Comparison of ENCODE assay signal across 8 mouse cellular contexts in the genomic region with DNA sequence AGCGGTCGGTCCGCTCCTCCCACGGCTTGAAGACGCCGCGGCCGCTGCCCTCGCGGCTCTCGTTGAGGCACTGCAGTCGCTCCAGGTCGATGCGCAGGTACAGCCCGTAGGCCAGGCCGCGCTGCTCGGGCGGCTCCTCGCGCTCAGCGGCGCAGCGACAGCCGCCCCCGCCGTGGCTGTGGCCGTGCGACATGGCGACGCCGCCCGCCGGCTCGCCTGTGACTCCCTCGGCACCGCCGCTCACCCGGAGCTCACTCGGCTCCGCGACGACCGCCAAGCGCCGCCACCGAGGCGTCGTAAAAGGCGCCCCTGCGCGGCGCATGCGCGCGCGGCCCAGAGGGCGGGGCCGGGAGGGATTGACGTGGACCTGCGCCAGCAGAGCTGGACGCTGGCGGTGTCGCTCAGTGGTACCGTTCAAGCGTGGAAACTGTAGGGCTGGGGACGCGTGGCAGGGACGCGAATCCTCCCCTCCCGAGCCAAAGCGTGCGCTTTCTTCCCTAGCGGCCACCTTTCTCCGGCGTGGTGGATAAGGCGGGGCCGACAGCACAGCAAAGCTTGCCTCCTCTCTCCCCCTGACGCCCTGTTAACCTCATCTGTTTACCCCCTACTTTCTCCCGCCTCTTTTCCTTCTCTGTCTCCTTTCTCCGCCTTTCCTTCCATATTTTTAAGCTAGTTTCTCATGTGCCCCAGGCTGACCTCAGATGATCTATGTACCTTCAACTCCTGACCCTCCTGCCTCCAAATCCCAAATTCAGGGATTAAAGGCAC. TPM values are rescaled to one million over a fixed set of nuclear protein-coding genes. Genes with fewer than 3 reads are reported as not detected.
DNase-seq lines count a peak whose midpoint lies in the region; ATAC-seq and TF ChIP-seq lines count a peak whose summit lies in the region.

A gene (minus strand): TSS at position 322 of the 768 bp plus-strand sequence.

- peaks cover 30% of the 10 kb centered on the region for H3K4me1 ChIP-seq in forebrain, embryonic 10.5 days
- peaks cover 12% of the 10 kb centered on the region for H3K4me1 ChIP-seq in heart, embryonic 15.5 days (replicated peaks)
- H3K4me1 ChIP-seq in liver, embryonic 14.5 days (replicated peaks; ENCODE audit: control insufficient read depth in 2 of 2, insufficient read depth in 2 of 2, low read length in 1 of 2) = peaks cover 24 to 26% of the 10 kb centered on the region in 2 experiments
- peaks cover 7% of the 10 kb centered on the region; the same call in 1 of the 2 replicates for H3K4me1 ChIP-seq in neural tube, embryonic 11.5 days (ENCODE audit: control insufficient read depth, insufficient read depth, low read length)
- no peaks in the 10 kb centered on the region for H3K4me1 ChIP-seq in stomach, postnatal 0 days (replicated peaks; ENCODE audit: control insufficient read depth, insufficient read depth)

- under 1% methylated on average over 80 of the region's 81 CpGs for WGBS in forebrain, embryonic 10.5 days
- WGBS in heart, embryonic 15.5 days = under 1% methylated on average over 81 of the region's 81 CpGs
- under 1% methylated on average over 77 of the region's 81 CpGs for WGBS in liver, embryonic 14.5 days (ENCODE audit: insufficient replicate concordance)
- 0% methylated on average over 81 of the region's 81 CpGs for WGBS in neural tube, embryonic 11.5 days
- WGBS in stomach, postnatal 0 days = under 1% methylated on average over 79 of the region's 81 CpGs

- H3K9me3 ChIP-seq in forebrain, embryonic 10.5 days = no peaks in the 10 kb centered on the region
- no peaks in the 10 kb centered on the region for H3K9me3 ChIP-seq in heart, embryonic 15.5 days (replicated peaks)
- H3K9me3 ChIP-seq in liver, embryonic 14.5 days (ENCODE audit: control insufficient read depth, low read length) = no peaks in the 10 kb centered on the region
- no peaks in the 10 kb centered on the region for H3K9me3 ChIP-seq in neural tube, embryonic 11.5 days (ENCODE audit: control insufficient read depth, low read length)
- H3K9me3 ChIP-seq in stomach, postnatal 0 days (ENCODE audit: control insufficient read depth, low read length) = no peaks in the 10 kb centered on the region

- H3K27me3 ChIP-seq in forebrain, embryonic 10.5 days (ENCODE audit: poor library complexity, severe bottlenecking) = no peaks in the 10 kb centered on the region
- H3K27me3 ChIP-seq in heart, embryonic 15.5 days = no peaks in the 10 kb centered on the region
- H3K27me3 ChIP-seq in liver, embryonic 14.5 days (ENCODE audit: control insufficient read depth, insufficient read depth, low read length) = no peaks in the 10 kb centered on the region
- H3K27me3 ChIP-seq in neural tube, embryonic 11.5 days (ENCODE audit: control insufficient read depth, insufficient read depth, low read length) = no peaks in the 10 kb centered on the region
- H3K27me3 ChIP-seq in stomach, postnatal 0 days (ENCODE audit: control insufficient read depth, insufficient read depth, low read length) = no peaks in the 10 kb centered on the region

- peak within 1 kb of the TSS; percentile 87 for H3K4me2 ChIP-seq in heart, embryonic 15.5 days
- peak within 1 kb of the TSS; percentile 91 for H3K4me2 ChIP-seq in liver, embryonic 14.5 days (ENCODE audit: low read depth)
- peak within 1 kb of the TSS; percentile 78 for H3K4me2 ChIP-seq in neural tube, embryonic 11.5 days (ENCODE audit: low read depth)
- peak within 1 kb of the TSS; percentile 97 for H3K4me2 ChIP-seq in stomach, postnatal 0 days (replicated peaks; ENCODE audit: low read depth)

- peak within 1 kb of the TSS; percentile 94 for H3K27ac ChIP-seq in forebrain, embryonic 10.5 days
- H3K27ac ChIP-seq in heart, embryonic 15.5 days = peak within 1 kb of the TSS; percentile 87
- peak within 1 kb of the TSS; percentile 90 for H3K27ac ChIP-seq in liver, embryonic 14.5 days
- H3K27ac ChIP-seq in neural tube, embryonic 11.5 days (ENCODE audit: low read depth, low read length) = peak within 1 kb of the TSS; percentile 64
- H3K27ac ChIP-seq in stomach, postnatal 0 days (replicated peaks) = peak within 1 kb of the TSS; percentile 90

- peak within 1 kb of the TSS; percentile 99 for H3K4me3 ChIP-seq in forebrain, embryonic 10.5 days
- peak within 1 kb of the TSS; percentile 80 for H3K4me3 ChIP-seq in heart, embryonic 15.5 days
- peak within 1 kb of the TSS; percentile 89 to 99 for H3K4me3 ChIP-seq in liver, embryonic 14.5 days (ENCODE audit: insufficient read depth in 1 of 2, low read depth in 2 of 2, low read length in 2 of 2)
- H3K4me3 ChIP-seq in neural tube, embryonic 11.5 days (ENCODE audit: low read depth, low read length) = peak within 1 kb of the TSS; percentile 62
- peak within 1 kb of the TSS; percentile 98 for H3K4me3 ChIP-seq in stomach, postnatal 0 days (ENCODE audit: low read depth, low read length)

- no peak for TF ChIP-seq CTCF in liver, embryonic 14.5 days (IDR thresholded peaks at IDR 0.05; ENCODE audit: low read depth)
- TF ChIP-seq CTCF in stomach, postnatal 0 days (IDR thresholded peaks at IDR 0.05; ENCODE audit: low read depth) = peak; percentile 53

- H3K9ac ChIP-seq in heart, embryonic 15.5 days = peak within 1 kb of the TSS; percentile 92
- peak within 1 kb of the TSS; percentile 100 for H3K9ac ChIP-seq in liver, embryonic 14.5 days (replicated peaks)
- peak within 1 kb of the TSS; percentile 93 for H3K9ac ChIP-seq in neural tube, embryonic 11.5 days (ENCODE audit: low read length)
- H3K9ac ChIP-seq in stomach, postnatal 0 days (ENCODE audit: low read length) = peak within 1 kb of the TSS; percentile 95

- H3K36me3 ChIP-seq in forebrain, embryonic 10.5 days (replicated peaks) = peaks cover 34% of the 10 kb centered on the region
- H3K36me3 ChIP-seq in heart, embryonic 15.5 days = peaks cover 24% of the 10 kb centered on the region; the same call in 1 of the 2 replicates
- peaks cover 26% of the 10 kb centered on the region for H3K36me3 ChIP-seq in liver, embryonic 14.5 days (replicated peaks; ENCODE audit: control insufficient read depth, insufficient read depth, low read depth)
- H3K36me3 ChIP-seq in neural tube, embryonic 11.5 days (ENCODE audit: control insufficient read depth, insufficient read depth, low read length) = no peaks in the 10 kb centered on the region; the same call in 1 of the 2 replicates
- H3K36me3 ChIP-seq in stomach, postnatal 0 days (ENCODE audit: control insufficient read depth, insufficient read depth, low read length) = 0 out of 2 replicates have a peak, but pooled peaks cover 4% of the 10 kb centered on the region

- peak; percentile 85 for ATAC-seq in CD4-positive, CD25-positive, alpha-beta regulatory T cell, adult 4 months
- ATAC-seq in heart, embryonic 15.5 days (replicated peaks; ENCODE audit: insufficient number of reproducible peaks, insufficient read depth, low FRiP score, low read depth) = peak; percentile 88
- ATAC-seq in liver, embryonic 14.5 days (ENCODE audit: insufficient read depth) = peak; percentile 84
- ATAC-seq in neural tube, embryonic 11.5 days (ENCODE audit: insufficient read depth, low FRiP score, low TSS enrichment) = peak; percentile 90
- ATAC-seq in stomach, postnatal 0 days (ENCODE audit: low FRiP score, low TSS enrichment) = peak; percentile 90

- peak; percentile 89 for DNase-seq in c-Kit-negative CD71-positive TER-119-positive erythroid progenitor cells, embryonic 14.5 days (ENCODE audit: low read depth, low spot score)
- DNase-seq in forebrain, embryonic 10.5 days (ENCODE audit: extremely low spot score, low spot score) = peak; percentile 89
- DNase-seq in kidney, postnatal 25 days = peak; percentile 89 to 94
- DNase-seq in liver, embryonic 14.5 days (ENCODE audit: low read depth in 3 of 3, low spot score in 3 of 3) = peak; percentile 86 to 89 (median 88)
- DNase-seq in neural tube, embryonic 11.5 days (ENCODE audit: low spot score) = peak; percentile 96
- DNase-seq in stomach, postnatal 0 days (ENCODE audit: low spot score) = peak; percentile 94

- no peak for TF ChIP-seq EP300 in liver, embryonic 14.5 days (IDR thresholded peaks at IDR 0.05; ENCODE audit: low read depth)
- TF ChIP-seq EP300 in stomach, postnatal 0 days (optimal IDR thresholded peaks at IDR 0.05) = no peak

RNA-seq across cellular contexts. Expression of the gene that starts here (rescaled TPM):
- 1 to 10 TPM; 9.3 to 9.7 TPM for polyA plus RNA-seq in CD4-positive, CD25-positive, alpha-beta regulatory T cell, adult 4 months (2017; shearing (Covaris generic))
- polyA plus RNA-seq in forebrain, embryonic 10.5 days (2016; fragmentation: Nextera tagmentation; extraction: Ambion mirVana) = 73.6 and 75.8 TPM in 2 replicates
- polyA plus RNA-seq in heart, embryonic 15.5 days (2015; fragmentation: Nextera tagmentation; extraction: Ambion mirVana) = 34.0 and 57.7 TPM in 2 replicates
- polyA plus RNA-seq in liver, embryonic 14.5 days (2012; rRNA removed) = 40.2 and 49.0 TPM in 2 replicates
- polyA plus RNA-seq in liver, embryonic 14.5 days (2014; fragmentation: Nextera tagmentation; extraction: Ambion mirVana) = 71.2 and 79.5 TPM in 2 replicates
- polyA plus RNA-seq in neural tube, embryonic 11.5 days (2014; fragmentation: Nextera tagmentation; extraction: Ambion mirVana) = 60.0 and 60.6 TPM in 2 replicates
- 40.1 and 40.7 TPM in 2 replicates for polyA plus RNA-seq in stomach, postnatal 0 days (2015; fragmentation: Nextera tagmentation; extraction: Ambion mirVana)

Comparison
In these comparisons a context has a peak if more than half of its experiments do, and no peak if none do; other contexts are left out.
1. Peak in every context shown above with its lines: DNase-seq, ATAC-seq, H3K4me3 ChIP-seq and H3K27ac ChIP-seq.